Mouse (Mus musculus) heart, postnatal 0 days (tissue): ENCODE results near the gene Clec16a.

Experiments used
- CTCF ChIP-seq: IDR thresholded peaks from 2 replicates; pipeline ENCODE4 v1.5.1; 2016; ENCODE audit warnings: antibody characterized with exemption, control low read depth, low read depth
- EP300 ChIP-seq: IDR thresholded peaks from 2 replicates; pipeline ENCODE4 v1.6.1; 2016; ENCODE audit warnings: antibody characterized with exemption, low read depth

DNA sequence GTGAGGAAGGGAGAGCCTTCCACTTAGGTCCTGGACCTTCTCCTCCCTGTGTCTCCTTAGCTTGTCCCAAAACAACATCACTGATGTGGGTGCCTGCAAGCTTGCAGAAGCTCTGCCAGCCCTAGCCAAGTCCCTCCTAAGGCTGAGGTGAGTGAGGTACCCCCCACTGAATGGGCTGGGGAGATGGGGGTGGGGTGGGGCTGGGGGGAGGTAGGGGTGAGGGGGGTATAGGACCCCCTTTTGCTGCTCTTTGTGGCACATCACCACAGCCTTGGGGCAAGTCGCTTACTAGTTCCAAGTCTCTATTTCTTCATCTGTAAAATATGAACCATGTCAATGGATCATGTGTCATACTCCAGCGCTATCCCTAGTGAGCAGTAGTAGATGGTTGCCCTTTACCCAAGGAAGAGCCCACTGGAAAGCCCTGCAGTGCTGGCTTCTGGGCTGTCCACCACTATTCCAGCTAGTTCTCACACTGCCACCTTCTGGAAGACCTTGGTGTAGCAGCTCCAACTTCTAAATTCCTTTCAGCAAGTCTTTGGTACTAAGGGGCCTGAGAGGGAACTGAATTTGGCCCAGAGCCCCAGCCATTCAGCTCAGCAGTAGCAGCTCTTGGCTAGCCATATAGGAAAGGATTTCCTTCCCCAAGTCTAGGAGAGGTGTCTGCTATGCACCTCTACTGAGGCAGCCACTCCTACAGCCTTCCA lies 24.1 kb upstream of the Clec16a start:
- TF ChIP-seq CTCF, result peak; percentile 82
- no peak for TF ChIP-seq EP300
